Mouse (Mus musculus) ovary, adult 18-20 months (tissue): ENCODE measurements around the gene Extl1.

ENCODE experiments used
- DNase-seq: peaks from one replicate; pipeline ENCODE4 v3.0.0; 2022; ENCODE audit warnings: low spot score, mixed read lengths

Gene Extl1

DNA sequence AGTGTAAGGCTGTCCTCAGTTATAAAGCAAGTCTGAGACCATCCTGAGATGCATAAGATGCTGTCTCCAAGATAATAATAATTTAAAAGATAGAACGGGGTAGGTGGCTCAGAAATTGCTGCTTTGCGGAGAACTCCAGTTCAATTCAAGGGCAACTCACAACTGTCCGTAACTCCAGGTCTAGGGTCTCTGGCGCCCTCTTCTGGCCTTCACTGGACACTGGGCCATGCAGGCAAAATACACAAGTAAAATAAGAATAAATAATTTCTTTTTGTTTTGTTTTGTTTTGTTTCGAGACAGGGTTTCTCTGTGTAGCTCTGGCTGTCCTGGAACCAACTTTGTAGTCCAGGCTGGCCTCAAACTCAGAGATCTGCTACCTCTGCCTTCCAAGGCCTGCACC lies 4.7 kb upstream of the Extl1 start:
- no peak for DNase-seq

DNA sequence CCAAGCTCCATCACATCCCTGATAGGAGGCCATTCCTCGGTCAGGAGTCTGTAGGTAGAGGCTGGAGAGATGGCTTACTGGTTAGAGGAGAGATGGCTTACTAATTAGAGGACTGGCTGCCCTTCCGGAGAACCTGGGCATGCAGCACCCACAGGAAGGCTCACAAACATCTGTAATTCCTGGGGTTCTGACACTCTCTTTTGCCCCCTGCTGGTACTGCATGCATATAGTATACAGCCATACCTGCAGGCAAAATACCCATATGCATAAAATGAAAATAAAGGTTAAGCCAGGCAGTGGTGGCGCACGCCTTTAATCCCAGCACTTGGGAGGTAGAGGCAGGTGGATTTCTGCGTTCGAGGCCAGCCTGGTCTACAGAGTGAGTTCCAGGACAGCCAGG lies 3.6 kb upstream of the Extl1 start:
- DNase-seq, result no peak

DNA sequence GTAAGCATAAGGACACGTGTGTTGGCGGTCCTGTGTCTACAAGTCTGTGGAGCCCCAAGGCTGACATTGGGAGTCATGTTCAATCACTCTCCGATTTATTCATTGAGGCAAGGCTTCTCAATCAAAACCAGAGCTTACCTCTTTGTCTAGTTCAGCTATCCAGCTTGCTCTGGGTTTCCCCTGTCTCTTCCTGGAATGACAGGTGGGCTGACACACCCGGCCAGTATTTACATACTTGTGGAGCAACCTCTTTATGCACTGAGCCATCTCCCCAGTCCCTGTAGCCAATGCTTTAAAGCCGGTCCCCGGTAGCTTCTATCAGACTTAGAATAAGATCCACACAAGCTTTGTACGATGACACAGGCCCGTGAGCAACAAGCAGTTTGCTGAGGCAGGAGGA lies 4.1 kb downstream of the Extl1 start:
- DNase-seq, result no peak

DNA sequence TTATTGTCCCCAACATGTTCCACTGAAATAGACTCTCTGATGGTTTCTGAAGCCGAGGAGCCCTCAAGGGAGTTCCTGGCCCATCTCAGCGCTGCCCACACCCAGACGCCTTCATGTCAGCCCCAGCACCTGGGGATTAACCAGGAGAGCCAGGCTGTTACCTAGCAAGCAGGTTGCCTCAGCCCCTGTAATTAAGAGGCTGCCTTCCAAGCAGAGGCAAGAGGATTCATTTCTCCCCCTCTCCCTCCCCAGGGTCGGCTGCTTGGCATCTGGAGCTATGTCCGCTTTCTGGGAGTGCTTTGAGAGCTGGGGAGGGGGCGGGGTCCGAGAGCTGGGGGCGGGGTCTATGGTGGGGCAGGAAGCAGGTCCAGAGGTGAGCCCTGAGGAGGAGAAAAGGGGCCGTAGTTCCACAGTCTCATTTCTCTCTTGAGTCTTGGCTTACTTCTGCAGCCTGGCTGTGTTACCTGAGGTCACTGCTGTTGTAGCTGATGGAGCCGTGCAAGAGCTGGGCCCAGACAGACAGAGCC lies 5.5 kb downstream of the Extl1 start:
- no peak for DNase-seq

DNA sequence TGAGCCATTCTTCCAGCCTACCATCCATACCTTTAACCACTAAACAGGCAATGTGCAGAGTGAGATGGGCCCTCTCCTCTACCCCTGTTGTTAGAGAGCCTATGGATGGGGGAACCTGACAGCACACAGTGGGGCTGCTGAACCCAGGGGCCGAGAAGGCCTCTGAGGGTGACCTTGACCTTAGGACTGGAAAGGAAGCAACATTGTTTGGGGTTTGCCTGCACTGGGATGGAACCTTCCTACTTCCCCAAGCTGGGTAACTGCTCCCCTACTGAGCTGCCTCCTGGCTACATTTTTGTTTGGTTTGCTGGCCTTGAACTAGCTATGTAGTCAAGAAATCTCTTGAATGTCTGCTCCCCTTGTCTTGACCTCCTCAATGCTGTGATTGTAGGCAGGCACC lies 9.3 kb downstream of the Extl1 start:
- DNase-seq, result no peak

DNA sequence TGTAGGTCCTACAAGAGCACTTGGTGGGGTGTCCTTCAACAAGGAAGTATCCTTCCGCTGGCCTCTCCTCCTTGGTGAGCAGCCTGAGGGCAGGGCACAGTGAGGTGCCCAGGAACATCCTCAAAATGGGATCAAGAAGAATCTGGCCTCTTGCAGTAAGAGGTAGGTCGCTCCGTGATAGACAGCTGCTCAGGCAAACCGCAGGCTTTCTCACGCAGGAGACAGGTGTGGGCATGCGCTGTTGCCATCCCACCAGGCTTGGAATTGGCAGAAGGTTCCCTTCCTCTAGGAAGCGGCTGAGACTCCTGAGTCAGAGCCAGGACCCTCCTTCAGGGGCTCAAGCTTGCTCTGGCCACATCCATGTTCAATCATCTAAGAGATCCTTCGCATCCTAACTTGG lies 10.4 kb downstream of the Extl1 start:
- DNase-seq, result no peak

DNA sequence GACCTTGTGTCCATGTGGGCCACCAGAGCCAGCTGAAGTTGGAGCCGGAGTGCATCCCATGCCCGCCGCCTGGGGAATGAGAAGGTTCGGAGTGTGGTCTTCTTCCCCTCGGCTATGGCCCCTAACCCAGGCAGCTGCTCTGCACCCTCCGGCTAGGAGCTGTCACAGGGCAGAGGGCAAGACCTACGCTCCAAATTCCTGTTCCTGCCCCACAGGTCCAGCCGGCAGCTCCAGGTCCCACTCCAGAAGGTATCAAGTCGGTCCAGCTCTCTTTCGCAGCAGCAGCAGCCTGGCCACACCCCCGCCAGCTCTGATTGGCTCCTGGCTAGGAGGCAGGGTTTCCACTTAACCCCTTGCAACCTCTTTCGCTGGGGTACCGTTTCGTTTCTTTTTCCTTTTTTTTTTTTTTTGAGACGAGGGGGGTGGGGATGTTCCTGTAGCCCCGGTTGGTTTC lies 11.3 kb downstream of the Extl1 start:
- peak; percentile 53 for DNase-seq

DNA sequence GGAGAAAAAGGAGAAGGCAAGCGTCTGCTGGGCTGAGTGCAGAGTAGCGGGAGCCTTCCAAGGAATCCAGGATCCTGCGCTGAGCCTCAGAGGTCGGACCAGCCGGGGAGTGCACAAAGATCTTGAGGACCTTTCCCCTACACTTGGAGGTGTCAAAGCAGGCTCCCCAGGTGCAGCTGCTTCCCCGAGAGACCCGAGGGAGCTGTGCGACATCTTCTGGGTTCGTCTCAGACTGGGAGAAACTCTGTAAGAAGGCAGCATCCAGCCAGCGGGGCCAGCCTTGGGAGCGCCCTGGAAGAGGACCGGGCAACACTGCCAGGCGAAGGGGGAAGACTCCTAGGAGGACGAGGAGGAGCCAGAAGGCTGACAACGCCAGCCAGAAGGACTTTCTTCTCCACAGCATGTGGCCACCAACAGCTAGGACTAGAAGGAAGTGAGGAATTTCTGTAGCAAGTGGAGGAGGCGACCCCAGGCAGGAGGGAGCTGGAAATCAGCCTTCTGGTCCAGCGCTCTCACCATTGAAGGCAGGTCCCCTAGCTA lies 12.3 kb downstream of the Extl1 start:
- DNase-seq, result no peak

DNA sequence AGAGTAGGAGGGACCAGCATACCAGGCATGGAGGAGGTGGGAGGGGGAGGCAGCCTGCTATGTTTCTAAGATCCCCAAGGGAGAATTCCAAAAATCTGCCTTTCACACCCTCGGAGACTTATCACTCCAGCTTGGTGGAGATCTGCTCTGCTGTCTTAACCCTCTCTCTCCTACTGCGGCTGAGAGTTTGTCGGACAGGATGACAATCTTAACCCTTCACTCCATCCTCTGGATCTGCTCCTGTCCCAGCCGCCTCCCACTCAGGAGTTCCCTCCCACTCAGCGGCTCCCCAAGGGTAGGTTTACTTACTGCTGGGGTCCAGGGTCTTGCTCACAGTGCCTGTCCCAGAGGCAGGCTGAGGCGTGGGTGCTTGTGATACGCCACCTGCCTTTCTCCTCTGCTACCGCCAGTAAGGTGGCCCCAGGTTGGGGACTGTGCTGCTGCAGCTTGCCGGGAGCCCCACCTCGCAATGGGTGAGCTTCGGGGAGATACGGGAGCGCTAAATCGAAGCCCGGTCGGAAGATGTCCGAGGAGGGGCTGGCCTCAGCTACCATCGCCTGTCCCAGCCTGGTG lies 12.9 kb downstream of the Extl1 start:
- DNase-seq, result no peak

DNA sequence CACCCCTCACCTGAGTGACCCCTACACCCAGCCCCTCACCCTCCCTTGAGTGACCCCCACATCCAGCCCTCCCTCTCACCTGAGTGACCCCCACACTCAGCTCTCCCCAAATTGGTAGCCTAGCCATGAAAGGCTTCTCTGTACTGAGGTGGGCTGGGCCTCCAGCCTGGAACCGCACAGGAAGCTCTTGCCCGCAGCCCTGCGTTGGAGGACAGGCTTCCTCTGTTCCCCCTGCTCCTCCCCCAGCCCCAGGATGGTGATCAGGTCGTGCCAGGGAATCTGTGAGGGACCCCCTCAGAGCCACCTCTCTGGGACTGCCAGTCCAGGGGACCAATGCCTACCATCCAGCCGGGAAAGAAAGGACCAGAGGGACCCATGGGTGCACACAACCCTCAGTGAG lies 18.4 kb downstream of the Extl1 start:
- DNase-seq, result no peak

DNA sequence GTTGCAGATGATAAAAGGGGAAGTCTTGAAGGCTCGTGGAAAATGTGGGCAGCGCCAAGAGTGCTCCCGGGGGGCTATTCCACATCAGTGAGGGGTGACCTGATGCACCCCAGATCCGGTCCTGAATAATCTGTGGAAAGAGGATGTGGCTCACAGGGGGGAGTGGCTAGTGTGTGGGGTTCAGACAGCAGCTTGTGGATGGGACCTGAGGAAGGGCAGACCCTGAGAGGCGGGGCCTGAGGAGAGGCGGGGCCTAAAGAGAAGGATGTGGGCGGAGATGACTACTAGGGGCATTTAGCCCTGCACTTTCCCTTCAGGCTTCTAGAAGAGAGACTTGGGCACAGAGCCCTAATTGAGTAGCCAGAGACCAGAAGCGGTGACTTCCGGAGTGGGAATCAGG lies 21.1 kb downstream of the Extl1 start:
- no peak for DNase-seq

DNA sequence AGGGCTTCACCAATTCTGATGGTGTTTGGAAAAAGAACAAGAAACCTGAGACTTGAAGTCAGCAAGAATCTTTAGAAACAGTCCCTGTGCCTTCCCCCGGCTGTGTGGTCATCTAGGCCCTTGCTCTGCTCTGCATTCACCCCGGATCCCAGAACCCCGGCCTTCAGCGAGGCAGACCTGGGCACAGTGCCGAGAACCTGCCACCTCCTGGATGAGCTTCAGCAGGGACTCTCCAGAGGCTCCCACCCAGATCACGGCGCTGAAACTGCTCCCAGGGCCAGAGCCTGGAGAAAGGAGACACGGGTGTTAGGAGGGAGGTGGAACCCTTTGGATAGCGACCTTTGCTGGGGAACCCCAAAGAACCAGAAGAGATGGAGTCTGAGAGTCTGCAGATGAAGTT lies 21.5 kb downstream of the Extl1 start:
- no peak for DNase-seq

DNA sequence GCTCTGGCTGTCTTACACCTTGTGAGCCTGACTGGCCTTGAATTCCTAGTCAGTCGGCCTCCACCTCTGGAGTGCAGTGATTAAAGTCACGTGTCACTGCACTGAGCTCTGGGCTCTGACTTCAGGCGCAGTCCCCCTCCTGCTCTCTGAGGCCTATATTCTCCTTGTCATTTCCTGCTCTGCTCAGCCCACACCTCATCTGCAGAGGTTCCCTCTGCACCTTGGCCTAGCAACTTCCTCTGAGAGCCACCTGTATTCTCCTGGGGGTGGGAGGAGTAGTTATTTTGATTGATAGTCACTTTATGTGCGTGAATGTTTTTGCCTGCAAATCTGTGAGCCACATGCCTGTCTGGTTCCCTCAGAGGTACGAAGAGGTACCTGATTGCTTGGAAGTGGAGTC lies 22.4 kb downstream of the Extl1 start:
- DNase-seq, result no peak

DNA sequence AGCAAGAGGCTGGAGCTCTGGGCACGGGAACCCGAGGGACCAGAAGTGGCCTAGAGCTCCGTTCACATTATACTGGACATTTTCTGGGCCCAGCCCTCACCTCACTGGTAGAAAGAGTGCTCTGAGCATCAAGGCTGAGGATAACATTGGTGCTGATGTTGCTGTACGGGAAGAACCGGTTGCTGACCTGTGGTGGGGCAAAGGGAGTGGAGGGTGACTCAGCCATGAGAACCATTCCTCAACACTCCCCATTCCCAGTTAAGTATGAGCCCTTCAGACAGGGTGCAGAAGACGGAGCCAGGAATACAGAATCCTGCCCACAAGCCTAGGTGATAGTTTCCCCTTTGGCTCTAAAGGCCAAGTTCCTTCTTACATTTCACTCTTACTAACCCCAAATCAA lies 24.0 kb downstream of the Extl1 start:
- DNase-seq, result no peak

DNA sequence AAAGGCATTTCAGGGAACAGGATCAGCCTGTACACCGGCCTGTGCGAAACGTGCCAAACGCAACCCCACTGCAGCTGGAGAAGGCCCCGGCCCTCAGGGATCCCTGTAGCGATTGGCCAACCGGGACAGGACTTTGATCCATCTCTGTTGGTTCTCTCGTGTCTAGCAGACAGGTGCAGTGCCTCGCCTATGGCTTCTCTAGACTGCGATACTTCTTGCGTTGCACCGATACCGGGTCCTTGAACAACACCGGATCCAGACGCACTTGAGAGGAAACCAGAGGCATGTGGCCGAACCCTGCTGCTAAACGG lies 26.2 kb downstream of the Extl1 start:
- DNase-seq, result no peak

DNA sequence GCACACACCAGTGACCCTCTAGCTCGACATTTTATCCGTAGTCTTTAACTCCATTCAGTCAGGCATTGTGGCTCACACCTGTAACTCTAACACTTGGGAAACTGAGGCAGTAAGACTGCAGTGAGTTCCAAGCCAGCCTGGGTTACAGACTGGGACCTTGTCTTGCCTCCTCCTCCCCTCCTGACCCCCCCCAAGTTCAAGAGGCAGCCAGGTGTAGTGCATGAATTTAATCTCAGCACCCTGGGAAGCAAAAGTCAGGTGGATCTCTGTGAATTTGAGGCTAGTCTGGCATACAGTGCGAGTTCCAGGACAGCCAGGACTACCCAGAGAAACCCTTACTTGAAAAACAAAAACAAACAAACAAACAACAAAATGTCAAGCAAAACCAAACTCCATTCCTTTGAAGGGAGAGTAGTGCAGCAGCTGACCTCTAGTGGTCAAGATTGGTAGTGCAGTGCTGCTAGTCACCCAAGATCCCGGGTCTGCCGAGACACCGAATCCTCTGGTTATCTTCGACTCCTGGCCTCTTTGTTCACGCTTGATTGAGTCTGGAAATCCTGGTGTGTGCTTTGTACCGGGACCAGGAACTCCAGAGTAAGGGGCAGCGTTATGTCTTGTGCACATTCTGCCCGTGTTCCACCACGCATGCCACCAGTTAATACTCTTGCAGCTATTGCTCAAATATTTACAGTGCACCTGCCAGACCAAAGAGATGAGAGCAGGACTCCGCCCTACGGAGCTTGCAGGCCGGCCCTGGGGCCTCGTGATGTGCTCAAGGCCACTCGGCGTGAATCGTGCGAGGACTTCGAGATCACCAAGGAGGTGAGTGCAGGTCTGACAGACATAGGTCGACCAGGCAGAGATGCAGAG lies 26.8 kb downstream of the Extl1 start:
- DNase-seq, result no peak

DNA sequence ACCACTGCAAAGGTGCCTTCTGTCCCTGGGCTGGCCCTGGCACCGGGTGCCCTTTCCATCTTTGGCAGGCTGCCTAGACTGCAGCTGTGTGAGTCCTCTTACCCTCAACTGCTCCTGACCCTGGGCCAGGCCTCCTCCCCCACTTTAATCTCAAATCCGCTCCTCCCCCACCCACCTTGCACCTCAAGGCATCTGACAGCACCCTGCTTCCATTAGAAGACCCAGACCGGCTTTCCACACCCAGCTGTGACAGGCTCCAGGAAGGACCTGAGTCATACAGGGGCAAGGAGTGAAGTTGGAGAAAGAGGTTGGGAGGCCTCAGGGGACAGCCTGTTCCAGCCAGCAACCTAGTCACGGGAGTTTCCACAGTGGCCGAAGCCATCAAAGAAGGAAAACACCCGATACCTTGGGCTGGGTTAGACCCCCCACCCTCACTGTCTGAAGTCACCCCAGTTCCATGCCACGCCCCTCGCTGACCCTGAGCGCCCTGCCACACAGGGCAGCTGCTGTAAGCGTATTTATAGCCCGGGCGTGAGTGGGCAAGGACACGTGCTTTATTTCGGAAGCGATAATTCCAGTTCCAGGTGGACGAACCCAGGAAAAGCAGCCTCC lies 27.7 kb downstream of the Extl1 start:
- peak; percentile 69 for DNase-seq

DNA sequence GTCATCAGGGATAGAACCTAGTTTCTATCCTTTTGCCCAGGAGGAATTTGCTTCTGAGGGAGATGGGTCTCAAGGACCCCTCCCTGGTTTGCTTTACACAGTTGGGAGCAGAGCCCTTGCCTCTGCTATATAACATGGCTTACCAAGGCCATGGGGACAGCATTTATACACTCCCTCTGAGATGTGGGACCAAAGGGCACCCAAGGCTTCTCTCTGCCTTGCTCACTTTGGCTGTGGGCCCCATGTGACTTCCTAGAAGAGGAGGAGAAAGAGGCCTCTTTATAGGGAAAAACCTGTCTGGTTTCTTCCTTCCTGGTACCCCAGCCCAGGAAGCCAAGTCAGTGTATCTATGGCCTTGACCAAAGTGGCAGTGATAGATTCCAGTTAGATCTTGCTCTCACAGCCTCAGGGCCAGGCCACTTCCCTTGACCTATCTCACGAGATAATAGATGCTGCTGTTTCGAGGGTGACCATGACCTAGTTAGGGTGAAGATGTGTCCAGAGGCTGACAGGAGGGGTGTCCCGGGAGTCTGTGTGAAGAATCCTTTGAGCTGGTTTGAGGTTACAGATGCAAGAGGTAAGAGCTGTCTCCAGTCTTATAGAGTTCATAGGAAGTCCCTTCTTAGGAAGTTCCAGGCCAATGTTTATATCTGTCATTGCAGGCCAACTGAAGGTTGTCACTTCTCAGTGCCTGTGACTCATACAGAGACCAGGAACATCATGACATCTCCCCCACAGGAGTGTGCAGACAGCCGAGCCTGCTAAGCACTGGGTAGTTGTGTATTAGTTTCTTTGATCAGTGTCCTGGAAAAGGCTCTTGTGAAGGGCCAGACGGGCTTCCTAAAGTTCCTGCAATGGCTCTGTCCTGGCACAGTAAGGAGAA lies 29.9 kb downstream of the Extl1 start:
- DNase-seq, result no peak

DNA sequence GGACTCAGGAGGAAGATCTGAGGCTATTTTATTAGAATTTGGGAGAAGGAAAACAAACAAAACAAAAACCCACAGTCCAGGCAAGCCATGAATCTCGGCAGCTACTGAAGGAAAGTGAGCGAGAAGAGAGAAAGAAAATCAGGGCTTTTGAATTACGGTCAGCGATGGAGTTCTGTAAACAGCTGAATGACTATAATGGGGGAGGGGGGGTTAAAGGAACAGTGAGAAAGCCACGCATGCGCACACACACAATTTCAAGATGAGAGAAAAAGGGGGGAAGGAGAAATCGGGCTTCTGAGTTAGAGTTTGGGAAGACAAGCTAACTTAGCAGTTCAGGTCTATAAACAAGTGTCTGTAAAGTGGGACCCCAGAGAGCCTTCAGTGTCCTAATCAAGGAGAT lies 30.7 kb downstream of the Extl1 start:
- DNase-seq, result no peak

DNA sequence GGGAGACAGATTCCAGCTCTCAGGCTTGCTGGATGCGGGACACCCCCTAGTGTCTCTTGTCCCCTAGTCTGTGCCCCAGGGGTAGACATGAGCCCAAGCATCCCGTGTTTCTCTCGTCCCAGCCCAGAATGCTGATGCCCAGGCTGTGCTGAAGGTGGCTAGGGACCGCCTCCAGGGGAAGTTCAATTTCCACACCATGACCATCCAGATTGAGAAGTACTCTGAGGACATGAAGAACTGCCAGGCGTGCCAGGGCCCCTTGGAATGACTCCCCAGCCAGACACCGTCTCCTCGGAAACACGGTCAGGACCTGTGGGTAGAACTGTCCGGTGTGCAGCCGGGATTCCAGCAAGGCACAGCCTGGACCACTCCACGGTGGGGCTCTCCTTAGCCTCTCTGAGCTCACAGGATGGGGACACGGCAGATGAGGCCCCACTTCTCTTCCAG lies 31.4 kb downstream of the Extl1 start:
- DNase-seq, result no peak

DNA sequence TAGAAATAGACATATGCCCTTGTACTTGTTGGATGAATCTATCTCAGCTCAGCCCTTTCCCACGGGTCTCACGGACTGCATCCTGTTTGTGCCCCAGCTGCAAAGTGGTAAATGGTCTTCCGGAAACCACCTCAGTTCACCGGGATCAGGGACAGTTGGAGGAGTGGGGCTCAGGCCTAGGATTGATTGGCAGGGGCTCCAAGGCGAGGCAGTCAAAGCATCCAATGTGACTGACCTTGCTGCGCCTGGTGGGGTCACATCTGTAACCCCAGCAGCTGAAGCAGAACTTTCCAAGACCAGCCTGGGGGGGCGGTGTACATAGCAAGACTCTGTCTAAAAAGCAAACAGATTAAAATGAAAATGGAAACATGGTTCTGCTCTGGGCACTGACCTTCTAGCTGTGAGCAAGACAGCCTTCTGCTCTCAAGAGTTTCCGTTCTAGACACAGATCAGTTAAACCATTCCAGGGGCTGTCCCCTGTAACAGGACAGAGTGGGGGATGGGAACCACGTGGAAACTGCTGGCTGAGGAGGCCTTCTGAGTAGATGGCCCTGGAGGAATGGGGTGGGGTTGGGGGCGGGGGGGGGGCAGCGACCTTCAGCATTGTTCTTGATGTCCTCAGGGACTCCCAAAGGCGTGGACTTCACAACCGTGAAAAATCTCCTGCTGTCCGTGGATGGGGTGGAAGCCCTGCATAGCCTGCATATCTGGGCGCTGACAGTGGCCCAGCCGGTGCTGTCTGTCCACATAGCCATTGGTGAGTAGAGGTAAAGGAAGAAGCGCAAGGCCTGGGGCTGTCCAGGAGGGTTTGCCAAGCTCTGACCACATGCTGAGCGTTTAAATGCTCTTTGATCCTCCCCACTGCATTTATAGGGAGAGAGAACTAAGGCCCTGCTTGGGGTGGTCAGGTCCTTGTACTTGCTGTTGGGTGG lies 32.1 kb downstream of the Extl1 start:
- no peak for DNase-seq
